ENCODE assay signal across 15 mouse cellular contexts in the genomic region with DNA sequence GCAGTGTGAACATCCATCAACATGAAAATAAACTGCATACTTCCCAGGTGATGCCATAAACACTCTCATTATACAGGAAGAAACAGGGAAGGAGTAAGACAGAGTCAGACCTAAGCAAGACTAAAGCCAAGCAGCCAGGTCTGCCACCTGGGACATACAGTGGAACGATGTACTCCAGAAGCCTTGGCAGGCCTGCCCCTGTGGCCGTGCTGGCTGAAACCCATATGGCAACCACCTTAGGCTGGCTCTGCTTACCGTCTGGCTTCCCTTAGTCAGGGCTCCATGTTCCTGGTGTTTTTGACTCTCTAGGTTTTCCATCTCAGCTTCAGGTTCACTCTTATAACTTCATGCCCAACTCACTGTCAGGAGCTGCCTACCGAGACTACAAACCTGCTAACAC. TPM values are rescaled to one million over a fixed set of nuclear protein-coding genes. Genes with fewer than 3 reads are reported as not detected.
DNase-seq lines count a peak whose midpoint lies in the region; ATAC-seq and TF ChIP-seq lines count a peak whose summit lies in the region.
"Had no signal": no experiment of that assay in that cellular context is flagged by ENCODE, and none has a peak within 500 bp of the region (broad histone marks: within the 10 kb centered on the region; RNA-seq: fewer than 3 reads in every experiment).

No protein-coding gene starts in this region.

- intact Hi-C loops in gastrocnemius, adult 2 months (cut with DNase I): no loop called here

- H3K4me2 ChIP-seq in forebrain, embryonic 14.5 days (ENCODE audit: low read length): no peak overlapping the region
- H3K4me2 ChIP-seq in forebrain, embryonic 11.5 days (ENCODE audit: low read depth, low read length, severe bottlenecking): no peak overlapping the region
- H3K4me2 ChIP-seq in intestine, embryonic 15.5 days (replicated peaks): no peak overlapping the region
- H3K4me2 ChIP-seq: liver, embryonic 13.5 days had no signal

- no peak for TF ChIP-seq CTCF in gastrocnemius, adult 2 months (IDR thresholded peaks at IDR 0.05)

- no peak overlapping the region for H3K9ac ChIP-seq in forebrain, embryonic 14.5 days (ENCODE audit: low read length)
- H3K9ac ChIP-seq in forebrain, embryonic 11.5 days (ENCODE audit: low read length): no peak overlapping the region
- H3K9ac ChIP-seq in intestine, embryonic 15.5 days: no peak overlapping the region
- H3K9ac ChIP-seq: liver, embryonic 13.5 days had no signal

- H3K4me1 ChIP-seq in forebrain, embryonic 14.5 days (ENCODE audit: control insufficient read depth, insufficient read depth, low read length): peaks cover 11% of the 10 kb centered on the region; the same call in 1 of the 2 replicates
- no peaks in the 10 kb centered on the region for H3K4me1 ChIP-seq in forebrain, embryonic 11.5 days (replicated peaks; ENCODE audit: control insufficient read depth, insufficient read depth, low read length)
- H3K4me1 ChIP-seq in intestine, embryonic 15.5 days (replicated peaks): no peaks in the 10 kb centered on the region
- H3K4me1 ChIP-seq: midbrain, embryonic 10.5 days had no signal

- H3K9me3 ChIP-seq in forebrain, embryonic 14.5 days (replicated peaks; ENCODE audit: control insufficient read depth, low read length): no peaks in the 10 kb centered on the region
- no peaks in the 10 kb centered on the region for H3K9me3 ChIP-seq in forebrain, embryonic 11.5 days (ENCODE audit: control insufficient read depth, low read length)
- H3K9me3 ChIP-seq in intestine, embryonic 15.5 days: no peaks in the 10 kb centered on the region
- H3K9me3 ChIP-seq: liver, embryonic 13.5 days; midbrain, embryonic 10.5 days had no signal

- no peaks in the 10 kb centered on the region for H3K36me3 ChIP-seq in forebrain, embryonic 14.5 days (ENCODE audit: control insufficient read depth, insufficient read depth, low read length)
- H3K36me3 ChIP-seq in forebrain, embryonic 11.5 days (ENCODE audit: control insufficient read depth, insufficient read depth, low read length): no peaks in the 10 kb centered on the region; the same call in 1 of the 2 replicates
- H3K36me3 ChIP-seq in intestine, embryonic 15.5 days: no peaks in the 10 kb centered on the region
- H3K36me3 ChIP-seq: liver, embryonic 13.5 days had no signal

- no peaks in the 10 kb centered on the region for H3K27me3 ChIP-seq in forebrain, embryonic 14.5 days (replicated peaks; ENCODE audit: control insufficient read depth, insufficient read depth, low read length)
- no peaks in the 10 kb centered on the region for H3K27me3 ChIP-seq in forebrain, embryonic 11.5 days (ENCODE audit: control insufficient read depth, insufficient read depth, low read length)
- no peaks in the 10 kb centered on the region for H3K27me3 ChIP-seq in intestine, embryonic 15.5 days (replicated peaks)
- H3K27me3 ChIP-seq: liver, embryonic 13.5 days had no signal

- H3K4me3 ChIP-seq in forebrain, embryonic 14.5 days (ENCODE audit: low read depth, low read length): no peak overlapping the region
- H3K4me3 ChIP-seq in forebrain, embryonic 11.5 days (ENCODE audit: low read depth, low read length): no peak overlapping the region
- H3K4me3 ChIP-seq in gastrocnemius, adult 2 months: no peak overlapping the region
- H3K4me3 ChIP-seq in intestine, embryonic 15.5 days (replicated peaks): no peak overlapping the region
- H3K4me3 ChIP-seq: liver, embryonic 13.5 days; midbrain, embryonic 10.5 days had no signal

- 53% methylated on average over 4 of the region's 4 CpGs for WGBS in forebrain, embryonic 14.5 days
- WGBS in forebrain, embryonic 11.5 days: 91% methylated on average over 4 of the region's 4 CpGs
- WGBS in intestine, embryonic 15.5 days: 94% methylated on average over 4 of the region's 4 CpGs

- no peak for DNase-seq in forebrain, embryonic 14.5 days (ENCODE audit: low spot score)
- DNase-seq in forebrain, embryonic 11.5 days (ENCODE audit: low spot score): no peak
- DNase-seq in brain, adult 2 months (ENCODE audit: low read depth, low spot score): peak; percentile 68
- peak; percentile 53 to 64 for DNase-seq in cerebellum, adult 18-20 months
- DNase-seq in gastrocnemius, adult 2 months: peak; percentile 65
- no peak for DNase-seq in natural killer cell, adult 2 months (ENCODE audit: low spot score in 2 of 2)
- DNase-seq: kidney, adult 9 months; liver, embryonic 13.5 days; lung, postnatal 14 days had no signal

- ATAC-seq in forebrain, embryonic 14.5 days: no peak
- no peak for ATAC-seq in forebrain, embryonic 11.5 days (replicated peaks; ENCODE audit: low FRiP score)
- ATAC-seq in intestine, embryonic 15.5 days: no peak

- H3K27ac ChIP-seq in forebrain, embryonic 14.5 days (ENCODE audit: low read depth, low read length): peak overlapping the region; percentile 48; the same call in 1 of the 2 replicates
- H3K27ac ChIP-seq in forebrain, embryonic 11.5 days (ENCODE audit: low read depth, low read length): no peak overlapping the region
- no peak overlapping the region for H3K27ac ChIP-seq in gastrocnemius, adult 2 months
- no peak overlapping the region for H3K27ac ChIP-seq in intestine, embryonic 15.5 days
- H3K27ac ChIP-seq: liver, embryonic 13.5 days; midbrain, embryonic 10.5 days had no signal

RNA-seq across cellular contexts. Expression of a gene that starts 42.5 kb away (rescaled TPM):
- polyA plus RNA-seq in forebrain, embryonic 14.5 days (2014; fragmentation: Nextera tagmentation; extraction: Ambion mirVana): 0.25 TPM in 1 of 2 replicates, not detected in the other
- polyA plus RNA-seq in forebrain, embryonic 11.5 days (2014; fragmentation: Nextera tagmentation; extraction: Ambion mirVana): 0.11 TPM in 1 of 2 replicates, not detected in the other
- not detected for total RNA-seq in gastrocnemius, adult 2 months (2021)
- 0.15 TPM in 1 of 2 replicates, not detected in the other for polyA plus RNA-seq in intestine, embryonic 15.5 days (2015; fragmentation: Nextera tagmentation; extraction: Ambion mirVana)
- total RNA-seq: gastrocnemius, adult 8-10 months; heart, postnatal 36 days; left cerebral cortex, postnatal 14 days; MEL had no signal

Comparison
In these comparisons a context has a peak if more than half of its experiments do, and no peak if none do; other contexts are left out.
1. DNase-seq: peak in brain, adult 2 months (single experiment), cerebellum, adult 18-20 months (2 of 2) and gastrocnemius, adult 2 months (single experiment); none in forebrain, embryonic 14.5 days (single experiment), forebrain, embryonic 11.5 days (single experiment) and natural killer cell, adult 2 months (0 of 2).